Mouse (Mus musculus) limb, embryonic 11.5 days (tissue): ENCODE data around the gene Tenm1. TPM values are rescaled to one million over a fixed set of nuclear protein-coding genes. Genes with fewer than 3 reads are reported as not detected.

Experiments used
- polyA plus RNA-seq: library from polyadenylated mRNA; unstranded; fragments of >200 nt; fragmentation: Nextera tagmentation; extraction: Ambion mirVana; gene quantifications from 2 replicates; pipeline ENCODE4 v1.2.1, GENCODE M21; 2014

Gene Tenm1
- polyA plus RNA-seq, 1 experiment from 2014 or later, result 0.48 TPM

Other genes with a start within 250 kb of the Tenm1 start
- not detected in 2 replicates for gene Tex13c1, start 162.0 kb upstream of the Tenm1 start, polyA plus RNA-seq